In the genomic region with DNA sequence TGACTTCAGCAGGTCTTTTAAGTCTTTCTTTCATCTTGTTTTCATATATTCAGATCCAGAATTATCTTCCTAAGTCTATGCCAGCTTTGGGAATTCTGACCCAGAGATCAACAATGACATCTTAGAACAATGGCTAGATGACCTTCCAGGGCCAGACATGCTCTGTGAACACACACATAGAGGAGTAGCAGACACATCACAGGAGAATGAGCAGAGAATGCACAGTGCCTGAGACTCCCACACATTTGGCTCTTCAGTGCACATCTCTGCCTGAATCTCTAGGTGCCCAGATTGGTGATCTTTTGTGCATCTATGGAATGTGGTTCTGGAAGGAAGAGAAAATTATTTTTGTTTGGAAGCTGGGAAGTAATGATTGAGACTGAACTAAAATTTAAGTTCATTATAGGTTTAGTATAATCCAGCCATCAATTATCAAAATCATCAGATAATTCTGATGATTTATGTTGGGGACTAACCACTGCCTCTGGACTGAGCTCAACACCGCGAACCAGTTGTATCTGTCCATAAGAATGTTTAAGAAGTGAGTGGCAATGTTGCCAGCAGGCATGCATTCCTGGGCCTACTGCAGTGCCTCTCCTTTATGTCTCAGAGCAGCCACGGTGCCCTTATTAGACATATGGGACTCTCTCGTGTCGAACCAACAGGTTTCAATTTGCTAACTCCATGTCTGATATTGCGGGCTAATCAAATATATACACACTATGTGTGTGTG, we compare ENCODE assay signal across 28 mouse cellular contexts. TPM values are rescaled to one million over a fixed set of nuclear protein-coding genes. Genes with fewer than 3 reads are reported as not detected.
DNase-seq lines count a peak whose midpoint lies in the region; ATAC-seq and TF ChIP-seq lines count a peak whose summit lies in the region.
"Had no signal": no experiment of that assay in that cellular context is flagged by ENCODE, and none has a peak within 500 bp of the region (broad histone marks: within the 10 kb centered on the region; RNA-seq: fewer than 3 reads in every experiment).

No protein-coding gene starts in this region.

- TF ChIP-seq CTCF in heart, adult 2 months (IDR thresholded peaks at IDR 0.05): no peak
- no peak for TF ChIP-seq CTCF in kidney, adult 2 months (conservative IDR thresholded peaks at IDR 0.05; ENCODE audit: insufficient read depth, insufficient read length, low read depth, low read length)

- TF ChIP-seq POLR2A in heart, adult 2 months (IDR thresholded peaks at IDR 0.05; ENCODE audit: insufficient read depth, low read depth, low read length): no peak
- TF ChIP-seq POLR2A in kidney, adult 2 months (IDR thresholded peaks at IDR 0.05; ENCODE audit: low read depth, low read length): no peak

- no peak for DNase-seq in heart, adult 2 months
- no peak for DNase-seq in heart, postnatal 36 days
- DNase-seq in kidney, adult 2 months: no peak
- DNase-seq in ovary, adult 18-20 months (ENCODE audit: low spot score): peak; percentile 72
- no peak for DNase-seq in ovary, postnatal 14 days (ENCODE audit: low spot score)
- DNase-seq in layer of hippocampus, adult 9-10 months (ENCODE audit: low spot score): no peak
- DNase-seq: adrenal gland, adult 8-10 months; adrenal gland, postnatal 25 days; cerebellum, adult 11-12 months; cerebellum, adult 8-10 months; cerebellum, postnatal 36 days; embryo, embryonic 11 days; gastrocnemius, postnatal 14 days; heart, postnatal 14 days had no signal

- H3K4me3 ChIP-seq in heart, adult 2 months: no peak overlapping the region
- H3K4me3 ChIP-seq in kidney, embryonic 15.5 days (replicated peaks): no peak overlapping the region
- H3K4me3 ChIP-seq in kidney, adult 2 months (ENCODE audit: insufficient read depth, low read depth, low read length): no peak overlapping the region
- H3K4me3 ChIP-seq: embryonic facial prominence, embryonic 10.5 days; embryonic facial prominence, embryonic 13.5 days; erythroblast, embryonic 14.5 days; forebrain, embryonic 12.5 days; forebrain, embryonic 15.5 days; heart, embryonic 12.5 days; heart, embryonic 15.5 days; hindbrain, embryonic 12.5 days; hindbrain, embryonic 15.5 days had no signal

- intact Hi-C loops in heart, adult 2 months (cut with DNase I): no loop called here
- intact Hi-C loops in heart, postnatal 36 days (cut with DNase I): no loop called here

- peak overlapping the region; percentile 31; the same call in 1 of the 2 replicates for H3K27ac ChIP-seq in heart, adult 2 months
- H3K27ac ChIP-seq in kidney, embryonic 15.5 days: no peak overlapping the region
- no peak overlapping the region for H3K27ac ChIP-seq in kidney, adult 2 months (ENCODE audit: insufficient read depth, low read depth, low read length)
- H3K27ac ChIP-seq: embryonic facial prominence, embryonic 10.5 days; embryonic facial prominence, embryonic 13.5 days; forebrain, embryonic 12.5 days; forebrain, embryonic 15.5 days; heart, embryonic 15.5 days; hindbrain, embryonic 12.5 days; hindbrain, embryonic 15.5 days had no signal

- H3K79me2 ChIP-seq in heart, adult 2 months (replicated peaks; ENCODE audit: control insufficient read depth, insufficient read depth, low read length): no peaks in the 10 kb centered on the region

- TF ChIP-seq EP300 in heart, adult 2 months (IDR thresholded peaks at IDR 0.05; ENCODE audit: insufficient read depth, low read depth, low read length): no peak

- no peaks in the 10 kb centered on the region for H3K36me3 ChIP-seq in heart, adult 2 months (ENCODE audit: control insufficient read depth, insufficient read depth, low read length)
- no peaks in the 10 kb centered on the region for H3K36me3 ChIP-seq in kidney, embryonic 15.5 days
- no peaks in the 10 kb centered on the region for H3K36me3 ChIP-seq in kidney, adult 2 months (ENCODE audit: control insufficient read depth, insufficient read depth, low read length)
- H3K36me3 ChIP-seq: embryonic facial prominence, embryonic 10.5 days; embryonic facial prominence, embryonic 13.5 days; forebrain, embryonic 12.5 days; forebrain, embryonic 15.5 days; heart, embryonic 12.5 days; heart, embryonic 15.5 days; hindbrain, embryonic 12.5 days; hindbrain, embryonic 15.5 days had no signal

- WGBS in heart, adult 2 months: 86% methylated on average over 6 of the region's 6 CpGs
- WGBS in kidney, embryonic 15.5 days: 76% methylated on average over 6 of the region's 6 CpGs
- WGBS in kidney, adult 2 months: 78% methylated on average over 6 of the region's 6 CpGs

- peaks cover 9% of the 10 kb centered on the region for H3K4me1 ChIP-seq in heart, adult 2 months (ENCODE audit: control insufficient read depth, insufficient read depth, low read length)
- H3K4me1 ChIP-seq in kidney, embryonic 15.5 days: peaks cover 4% of the 10 kb centered on the region; the same call in 1 of the 2 replicates
- peaks cover 9% of the 10 kb centered on the region; the same call in 1 of the 2 replicates for H3K4me1 ChIP-seq in kidney, adult 2 months (ENCODE audit: control insufficient read depth, insufficient read depth, low read length)
- H3K4me1 ChIP-seq: embryonic facial prominence, embryonic 10.5 days; embryonic facial prominence, embryonic 13.5 days; hindbrain, embryonic 12.5 days; hindbrain, embryonic 15.5 days had no signal

- no peak overlapping the region for H3K4me2 ChIP-seq in kidney, embryonic 15.5 days
- H3K4me2 ChIP-seq: embryonic facial prominence, embryonic 13.5 days; forebrain, embryonic 12.5 days; forebrain, embryonic 15.5 days; heart, embryonic 12.5 days; heart, embryonic 15.5 days; hindbrain, embryonic 12.5 days; hindbrain, embryonic 15.5 days had no signal

- H3K27me3 ChIP-seq in heart, adult 2 months (ENCODE audit: control insufficient read depth, insufficient read depth, low read length): no peaks in the 10 kb centered on the region
- no peaks in the 10 kb centered on the region for H3K27me3 ChIP-seq in kidney, embryonic 15.5 days
- no peaks in the 10 kb centered on the region for H3K27me3 ChIP-seq in kidney, adult 2 months (replicated peaks; ENCODE audit: control insufficient read depth, insufficient read depth, low read length)
- H3K27me3 ChIP-seq: embryonic facial prominence, embryonic 13.5 days; forebrain, embryonic 12.5 days; forebrain, embryonic 15.5 days; heart, embryonic 12.5 days; heart, embryonic 15.5 days; hindbrain, embryonic 12.5 days; hindbrain, embryonic 15.5 days had no signal

- 0 out of 2 replicates have a peak, but pooled peaks cover 4% of the 10 kb centered on the region for H3K9me3 ChIP-seq in kidney, embryonic 15.5 days (replicated peaks)
- H3K9me3 ChIP-seq: embryonic facial prominence, embryonic 10.5 days; embryonic facial prominence, embryonic 13.5 days; forebrain, embryonic 12.5 days; forebrain, embryonic 15.5 days; heart, embryonic 12.5 days; heart, embryonic 15.5 days; hindbrain, embryonic 12.5 days; hindbrain, embryonic 15.5 days had no signal

- ATAC-seq in kidney, embryonic 15.5 days (replicated peaks; ENCODE audit: low FRiP score): peak; percentile 62; the same call in 1 of the 2 replicates
- ATAC-seq: activated CD4-positive, CD25-positive, alpha-beta regulatory T cell, adult 4 months; CD4-positive, CD25-positive, alpha-beta regulatory T cell, adult 4 months had no signal

- no peak overlapping the region for H3K9ac ChIP-seq in heart, adult 2 months (ENCODE audit: low read depth, low read length)
- H3K9ac ChIP-seq in kidney, embryonic 15.5 days: no peak overlapping the region
- H3K9ac ChIP-seq: embryonic facial prominence, embryonic 13.5 days; forebrain, embryonic 12.5 days; forebrain, embryonic 15.5 days; heart, embryonic 12.5 days; heart, embryonic 15.5 days; hindbrain, embryonic 12.5 days; hindbrain, embryonic 15.5 days had no signal

RNA-seq across cellular contexts. Expression of a gene that starts 12.8 kb away (rescaled TPM):
- 100 to 1,000 TPM; 116 to 122 TPM for total RNA-seq in heart, adult 2 months (2021)
- 22.4 and 49.2 TPM in 2 replicates for polyA plus RNA-seq in heart, adult 2 months (2012; rRNA removed)
- total RNA-seq in heart, postnatal 36 days (2021): 100 to 1,000 TPM; 133 to 143 TPM
- 1.3 and 2.7 TPM in 2 replicates for polyA plus RNA-seq in kidney, embryonic 15.5 days (2015; fragmentation: Nextera tagmentation; extraction: Ambion mirVana)
- polyA plus RNA-seq in kidney, adult 2 months (2012; rRNA removed): 0.04 and 0.99 TPM in 2 replicates
- total RNA-seq: hematopoietic stem cell, adult 5-6 weeks; MEL had no signal
- polyA plus RNA-seq: activated CD4-positive, CD25-positive, alpha-beta regulatory T cell, adult 4 months; CD4-positive, CD25-positive, alpha-beta regulatory T cell, adult 4 months; erythroblast, embryonic 14.5 days had no signal
